Mouse (Mus musculus) MEL (cell line): ENCODE results near the gene S100a6. TPM values are rescaled to one million over a fixed set of nuclear protein-coding genes. Genes with fewer than 3 reads are reported as not detected.

Source experiments
- DNase-seq: peaks from one replicate; pipeline ENCODE4 v3.0.0; 2011; ENCODE audit warnings: low read depth, low spot score
- H3K27ac ChIP-seq: 2 replicates; pipeline ENCODE4 v1.5.1; 2012; ENCODE audit warnings: low read depth, mild to moderate bottlenecking, control low read depth, low read length, moderate library complexity; ENCODE audit not compliant: control insufficient read depth
- H3K27me3 ChIP-seq, 2 experiments: fragments of 150-350 bp in 1 of 2; sonication (generic) in 1 of 2; 2 replicates each; pipeline ENCODE4 v1.6.1; 2012; ENCODE audit warnings: low read length in 2 of 2, mild to moderate bottlenecking in 2 of 2, improper control_type of control experiment in 1 of 2, moderate library complexity in 1 of 2; ENCODE audit not compliant: insufficient read depth in 2 of 2, control insufficient read depth in 1 of 2
- H3K36me3 ChIP-seq, 2 experiments: 2 replicates each; pipeline ENCODE4 v1.6.1; 2012 to 2014; ENCODE audit warnings: low read length in 2 of 2, improper control_type of control experiment in 1 of 2, inconsistent platforms in 1 of 2, mild to moderate bottlenecking in 1 of 2; ENCODE audit not compliant: insufficient read depth in 2 of 2, control insufficient read depth in 1 of 2
- H3K4me1 ChIP-seq, 2 experiments: fragments of 150-350 bp in 1 of 2; sonication (generic) in 1 of 2; 2 replicates each; pipeline ENCODE4 v1.6.1; 2012; ENCODE audit warnings: low read length in 2 of 2, improper control_type of control experiment in 1 of 2, mild to moderate bottlenecking in 1 of 2; ENCODE audit not compliant: insufficient read depth in 2 of 2, control insufficient read depth in 1 of 2
- H3K4me3 ChIP-seq, 2 experiments: fragments of 150-350 bp in 1 of 2; sonication (generic) in 1 of 2; 2 replicates each; pipeline ENCODE4 v1.5.1; 2012; ENCODE audit warnings: low read depth in 2 of 2, low read length in 2 of 2, mild to moderate bottlenecking in 2 of 2, moderate library complexity in 2 of 2, control low read depth in 1 of 2, improper control_type of control experiment in 1 of 2; ENCODE audit not compliant: control insufficient read depth in 1 of 2, insufficient read depth in 1 of 2
- H3K79me2 ChIP-seq: 2 replicates; pipeline ENCODE4 v1.6.1; 2012; ENCODE audit warnings: mild to moderate bottlenecking, low read length, moderate library complexity; ENCODE audit not compliant: control insufficient read depth, poor library complexity, insufficient read depth
- H3K9ac ChIP-seq: 2 replicates; pipeline ENCODE4 v1.6.1; 2012; ENCODE audit warnings: low read depth, mild to moderate bottlenecking, control low read depth, low read length, moderate library complexity; ENCODE audit not compliant: control insufficient read depth, poor library complexity, severe bottlenecking
- H3K9me3 ChIP-seq: fragments of 150-350 bp; sonication (generic); replicated peaks from 2 replicates; pipeline ENCODE4 v1.6.1; 2012; ENCODE audit warnings: mild to moderate bottlenecking, low read length, improper control_type of control experiment, moderate library complexity; ENCODE audit not compliant: insufficient read depth
- BHLHE40 ChIP-seq: IDR thresholded peaks from 2 replicates; pipeline ENCODE4 v1.6.1; 2012; ENCODE audit warnings: low read depth, mild to moderate bottlenecking, inconsistent platforms, low read length, improper control_type of control experiment, borderline replicate concordance
- CHD1 ChIP-seq: IDR thresholded peaks from 2 replicates; pipeline ENCODE4 v1.6.1; 2012; ENCODE audit warnings: low read depth, mild to moderate bottlenecking, inconsistent platforms, low read length, improper control_type of control experiment
- CTCF ChIP-seq, 3 experiments: IDR thresholded peaks in 2 of 3; conservative IDR thresholded peaks in 1 of 3; 2 replicates each; pipeline ENCODE4 v1.5.1; 2011 to 2012; ENCODE audit warnings: low read length in 3 of 3, low read depth in 2 of 3, mild to moderate bottlenecking in 2 of 3, improper control_type of control experiment in 1 of 3, inconsistent platforms in 1 of 3, mixed read lengths in 1 of 3, moderate library complexity in 1 of 3; ENCODE audit not compliant: control insufficient read depth in 1 of 3, insufficient read depth in 1 of 3, poor library complexity in 1 of 3, severe bottlenecking in 1 of 3
- E2F4 ChIP-seq: IDR thresholded peaks from 2 replicates; pipeline ENCODE4 v1.6.1; 2011; ENCODE audit warnings: low read depth, low read length, improper control_type of control experiment, borderline replicate concordance
- ELF1 ChIP-seq: IDR thresholded peaks from 2 replicates; pipeline ENCODE4 v1.6.1; 2014; ENCODE audit warnings: low read depth, mild to moderate bottlenecking, inconsistent platforms, low read length, improper control_type of control experiment, moderate library complexity
- EP300 ChIP-seq, 2 experiments: IDR thresholded peaks; 2 replicates each; pipeline ENCODE4 v1.6.1; 2011; ENCODE audit warnings: improper control_type of control experiment in 2 of 2, low read length in 2 of 2, low read depth in 1 of 2, mild to moderate bottlenecking in 1 of 2
- ETS1 ChIP-seq: IDR thresholded peaks from 2 replicates; pipeline ENCODE4 v1.6.1; 2012; ENCODE audit warnings: low read depth, mild to moderate bottlenecking, inconsistent platforms, low read length, improper control_type of control experiment, moderate library complexity
- GABPA ChIP-seq: IDR thresholded peaks from 2 replicates; pipeline ENCODE4 v1.6.1; 2012; ENCODE audit warnings: low read depth, mild to moderate bottlenecking, inconsistent platforms, low read length, improper control_type of control experiment, moderate library complexity
- GATA1 ChIP-seq: IDR thresholded peaks from 2 replicates; pipeline ENCODE4 v1.6.1; 2011; ENCODE audit warnings: low read depth, low read length, improper control_type of control experiment
- JUND ChIP-seq: IDR thresholded peaks from 2 replicates; pipeline ENCODE4 v1.6.1; 2011; ENCODE audit warnings: low read depth, mild to moderate bottlenecking, improper control_type of control experiment, low read length
- KAT2A ChIP-seq: conservative IDR thresholded peaks from 2 replicates; pipeline ENCODE4 v1.6.1; 2012; ENCODE audit warnings: low read depth, low read length, improper control_type of control experiment, inconsistent platforms
- MAFK ChIP-seq: IDR thresholded peaks from 2 replicates; pipeline ENCODE4 v1.6.1; 2011; ENCODE audit warnings: low read depth, mild to moderate bottlenecking, low read length, improper control_type of control experiment, borderline replicate concordance
- MAX ChIP-seq: IDR thresholded peaks from 2 replicates; pipeline ENCODE4 v1.6.1; 2011; ENCODE audit warnings: low read length, improper control_type of control experiment
- MAZ ChIP-seq: IDR thresholded peaks from 2 replicates; pipeline ENCODE4 v1.6.1; 2012; ENCODE audit warnings: low read depth, mild to moderate bottlenecking, inconsistent platforms, low read length, improper control_type of control experiment
- MEF2A ChIP-seq: IDR thresholded peaks from 2 replicates; pipeline ENCODE4 v1.6.1; 2014; ENCODE audit warnings: low read depth, mild to moderate bottlenecking, inconsistent platforms, low read length, improper control_type of control experiment; ENCODE audit not compliant: poor library complexity, insufficient replicate concordance, severe bottlenecking; ENCODE audit errors: extremely low read depth
- MXI1 ChIP-seq: IDR thresholded peaks from 2 replicates; pipeline ENCODE4 v1.6.1; 2011; ENCODE audit warnings: mild to moderate bottlenecking, low read depth, low read length, improper control_type of control experiment
- MYB ChIP-seq: IDR thresholded peaks from 2 replicates; pipeline ENCODE4 v1.6.1; 2011; ENCODE audit warnings: mild to moderate bottlenecking, low read depth, low read length, improper control_type of control experiment
- MYC ChIP-seq: IDR thresholded peaks from 2 replicates; pipeline ENCODE4 v1.6.1; 2011; ENCODE audit warnings: low read depth, mild to moderate bottlenecking, low read length, improper control_type of control experiment, moderate library complexity
- NRF1 ChIP-seq: IDR thresholded peaks from 2 replicates; pipeline ENCODE4 v1.6.1; 2014; ENCODE audit warnings: low read depth, mild to moderate bottlenecking, inconsistent platforms, low read length, improper control_type of control experiment, moderate library complexity; ENCODE audit not compliant: poor library complexity, insufficient read depth, severe bottlenecking
- POLR2A ChIP-seq, 2 experiments: IDR thresholded peaks; 2 replicates each; pipeline ENCODE4 v1.6.1; 2011 to 2012; ENCODE audit warnings: low read length in 2 of 2, mild to moderate bottlenecking in 2 of 2, control low read depth in 1 of 2, improper control_type of control experiment in 1 of 2, low read depth in 1 of 2, moderate library complexity in 1 of 2; ENCODE audit not compliant: control insufficient read depth in 1 of 2, insufficient read depth in 1 of 2, poor library complexity in 1 of 2
- POLR2AphosphoS5 ChIP-seq: IDR thresholded peaks from 2 replicates; pipeline ENCODE4 v1.6.1; 2012; ENCODE audit warnings: low read depth, borderline replicate concordance, mild to moderate bottlenecking, inconsistent platforms, low read length, moderate library complexity, mixed read lengths
- RAD21 ChIP-seq: IDR thresholded peaks from 2 replicates; pipeline ENCODE4 v1.6.1; 2011; ENCODE audit warnings: mild to moderate bottlenecking, low read depth, low read length, improper control_type of control experiment
- TBP ChIP-seq: IDR thresholded peaks from 2 replicates; pipeline ENCODE4 v1.8.0; 2011; ENCODE audit warnings: low read depth, low read length, improper control_type of control experiment
- USF1 ChIP-seq: IDR thresholded peaks from 2 replicates; pipeline ENCODE4 v1.6.1; 2014; ENCODE audit warnings: low read depth, mild to moderate bottlenecking, inconsistent platforms, low read length, improper control_type of control experiment, moderate library complexity
- ZC3H11A ChIP-seq: IDR thresholded peaks from 2 replicates; pipeline ENCODE4 v1.6.1; 2012; ENCODE audit warnings: low read depth, mild to moderate bottlenecking, inconsistent platforms, low read length, improper control_type of control experiment
- ZNF384 ChIP-seq: IDR thresholded peaks from 2 replicates; pipeline ENCODE4 v1.6.1; 2012; ENCODE audit warnings: low read depth, mild to moderate bottlenecking, inconsistent platforms, low read length, improper control_type of control experiment
- polyA plus RNA-seq, 2 experiments: library from polyadenylated mRNA; stranded (reverse) in 1 of 2; unstranded in 1 of 2; fragments of >175 nt in 1 of 2; fragments of >200 nt in 1 of 2; gene quantifications; 2 replicates each; pipeline versions ENCODE4 v1.2.1 to v1.2.4; 2012; ENCODE audit warnings: low replicate concordance in 2 of 2, low read depth in 1 of 2; ENCODE audit not compliant: insufficient read length in 2 of 2, insufficient read depth in 1 of 2, missing spikeins in 1 of 2
- total RNA-seq: library from RNA; depleted of rRNA; stranded (reverse); fragments of 300-350 nt; gene quantifications from 2 replicates; pipeline ENCODE4 v1.2.3, GENCODE M21; 2012

The S100a6 gene
- total and polyA plus RNA-seq, 3 experiments: 0.85 to 4.7 TPM; not detected in 1

DNA sequence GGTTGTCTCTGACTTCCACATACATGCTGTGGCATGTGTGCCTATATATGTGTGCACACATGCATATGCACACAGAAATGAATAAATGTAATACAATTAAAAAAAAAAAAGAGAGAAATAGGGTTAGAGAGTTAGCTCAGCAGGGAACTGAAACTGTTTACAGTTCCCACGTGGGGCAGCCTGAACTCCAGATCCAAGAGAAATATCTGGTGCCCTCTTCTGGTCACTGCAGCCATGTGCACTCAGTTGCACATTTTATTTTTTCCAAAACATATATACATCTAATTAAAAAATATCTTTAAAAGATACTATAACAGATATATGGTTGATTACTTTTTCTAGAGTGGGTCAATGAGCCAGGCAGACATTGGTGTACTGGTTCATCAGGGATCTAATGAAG lies 4.9 kb downstream of the S100a6 start (continued):
- TF ChIP-seq ZNF384 (0 out of 2 replicates have a peak, but pooled peaks have one; percentile 45), RAD21 (peak; percentile 61), EP300 (IDR thresholded peaks at IDR 0.05; ENCODE audit: low read depth in 1 of 2, low read length in 2 of 2) (no peak), GATA1 (no peak), ELF1 (no peak), GABPA (no peak), MXI1 (peak; percentile 78), POLR2A (IDR thresholded peaks at IDR 0.05; ENCODE audit: control insufficient read depth in 1 of 2, insufficient read depth in 1 of 2, low read depth in 1 of 2, low read length in 2 of 2, poor library complexity in 1 of 2) (no peak), TBP (no peak), NRF1 (no peak), CTCF (IDR thresholded peaks at IDR 0.05 in 2 of 3, conservative IDR thresholded peaks at IDR 0.05 in 1 of 3; ENCODE audit: control insufficient read depth in 1 of 3, insufficient read depth in 1 of 3, low read depth in 2 of 3, low read length in 3 of 3, poor library complexity in 1 of 3, severe bottlenecking in 1 of 3) (peak; percentile 53 to 65 (median 59)), MYB (no peak), E2F4 (no peak)
- TF ChIP-seq, all 39 proteins: peak for 11

DNA sequence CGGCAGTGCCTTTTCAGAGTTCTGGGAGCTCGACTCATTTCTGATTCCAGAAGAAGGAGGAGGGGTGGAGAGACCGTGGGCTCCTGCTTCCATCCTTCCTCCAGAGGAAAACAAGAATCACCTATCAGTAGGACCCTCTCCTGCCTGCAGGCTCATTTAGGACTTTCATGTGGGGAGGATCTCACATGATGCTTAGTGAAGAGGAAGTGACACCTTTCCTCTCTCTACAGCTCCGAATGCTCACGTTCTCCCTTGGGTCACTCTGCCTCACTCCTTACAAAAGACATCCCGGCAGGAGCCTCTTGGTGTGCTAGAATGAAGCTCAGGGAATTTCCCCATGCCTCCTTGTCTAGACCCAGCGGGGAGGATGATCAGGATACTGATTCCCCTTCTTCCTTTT lies 8.9 kb downstream of the S100a6 start:
- Histone ChIP-seq H3K9ac (no peak overlapping the region), H3K9me3 (no peaks in the 10 kb centered on the region), H3K36me3 (no peaks in the 10 kb centered on the region), H3K4me3 (no peak overlapping the region), H3K79me2 (no peaks in the 10 kb centered on the region)
- DNase-seq: no peak
- no peak for TF ChIP-seq POLR2AphosphoS5
- no peak for TF ChIP-seq MAZ
- no peak for TF ChIP-seq CHD1
- no peak for TF ChIP-seq ZNF384
- no peak for TF ChIP-seq MAX
- TF ChIP-seq BHLHE40: no peak
- TF ChIP-seq MYC: no peak
- TF ChIP-seq ZC3H11A: no peak
- no peak for TF ChIP-seq USF1
- no peak for TF ChIP-seq ETS1
- TF ChIP-seq NRF1: no peak
- TF ChIP-seq JUND: no peak
- no peak for TF ChIP-seq EP300 (IDR thresholded peaks at IDR 0.05; ENCODE audit: low read depth in 1 of 2, low read length in 2 of 2)
- TF ChIP-seq CTCF (IDR thresholded peaks at IDR 0.05 in 2 of 3, conservative IDR thresholded peaks at IDR 0.05 in 1 of 3; ENCODE audit: control insufficient read depth in 1 of 3, insufficient read depth in 1 of 3, low read depth in 2 of 3, low read length in 3 of 3, poor library complexity in 1 of 3, severe bottlenecking in 1 of 3): no peak
- no peak for TF ChIP-seq MAFK
- TF ChIP-seq KAT2A: no peak
- TF ChIP-seq E2F4: no peak
- no peak for TF ChIP-seq MEF2A
- TF ChIP-seq, all 39 proteins: peak for 0
- Histone ChIP-seq H3K4me1 (no peaks in the 10 kb centered on the region), H3K27ac (no peak overlapping the region), H3K27me3 (peaks cover 5 to 15% of the 10 kb centered on the region in 2 experiments)
